8 mouse cellular contexts compared by ENCODE assay signal in genomic region chr1:172324725-172325124, GRCm38 (mm10). TPM values are rescaled to one million over a fixed set of nuclear protein-coding genes. Genes with fewer than 3 reads are reported as not detected.
DNase-seq lines count a peak whose midpoint lies in the region; ATAC-seq lines count a peak whose summit lies in the region.

No protein-coding gene starts in this region.

- no peak overlapping the region for H3K27ac ChIP-seq in liver, embryonic 12.5 days
- H3K27ac ChIP-seq in forebrain, embryonic 15.5 days (replicated peaks): 0 out of 2 replicates have a peak overlapping the region, but pooled peaks have one; percentile 9
- no peak overlapping the region for H3K27ac ChIP-seq in intestine, embryonic 14.5 days (ENCODE audit: low read depth)
- no peak overlapping the region for H3K27ac ChIP-seq in limb, embryonic 13.5 days
- no peak overlapping the region for H3K27ac ChIP-seq in stomach, embryonic 14.5 days (ENCODE audit: low read length)

- no peaks in the 10 kb centered on the region for H3K9me3 ChIP-seq in liver, embryonic 12.5 days (replicated peaks)
- H3K9me3 ChIP-seq in forebrain, embryonic 15.5 days: no peaks in the 10 kb centered on the region
- H3K9me3 ChIP-seq in intestine, embryonic 14.5 days (ENCODE audit: control insufficient read depth, low read length): no peaks in the 10 kb centered on the region
- H3K9me3 ChIP-seq in limb, embryonic 13.5 days: no peaks in the 10 kb centered on the region
- H3K9me3 ChIP-seq in stomach, embryonic 14.5 days (ENCODE audit: control insufficient read depth, low read depth, low read length): no peaks in the 10 kb centered on the region

- WGBS in liver, embryonic 12.5 days (ENCODE audit: insufficient replicate concordance): 9% methylated on average over 7 of the region's 7 CpGs
- 9% methylated on average over 7 of the region's 7 CpGs for WGBS in forebrain, embryonic 15.5 days
- 13% methylated on average over 7 of the region's 7 CpGs for WGBS in intestine, embryonic 14.5 days
- WGBS in limb, embryonic 13.5 days: 15% methylated on average over 7 of the region's 7 CpGs
- 17% methylated on average over 7 of the region's 7 CpGs for WGBS in stomach, embryonic 14.5 days

- no peak for ATAC-seq in liver, embryonic 12.5 days
- ATAC-seq in forebrain, embryonic 15.5 days (replicated peaks): peak; percentile 8; the same call in 1 of the 2 replicates
- ATAC-seq in intestine, embryonic 14.5 days (replicated peaks; ENCODE audit: low FRiP score, low TSS enrichment, low read depth): peak; percentile 63; the same call in 1 of the 2 replicates
- ATAC-seq in limb, embryonic 13.5 days (ENCODE audit: low FRiP score, low read depth): peak; percentile 52
- peak; percentile 50; the same call in 1 of the 2 replicates for ATAC-seq in stomach, embryonic 14.5 days (ENCODE audit: insufficient number of reproducible peaks, insufficient read depth, low FRiP score, low read depth)

- no peak overlapping the region for H3K4me2 ChIP-seq in liver, embryonic 12.5 days
- H3K4me2 ChIP-seq in forebrain, embryonic 15.5 days (replicated peaks): no peak overlapping the region
- no peak overlapping the region for H3K4me2 ChIP-seq in intestine, embryonic 14.5 days (ENCODE audit: low read length)
- no peak overlapping the region for H3K4me2 ChIP-seq in limb, embryonic 13.5 days (replicated peaks)
- no peak overlapping the region for H3K4me2 ChIP-seq in stomach, embryonic 14.5 days (replicated peaks; ENCODE audit: low read depth, low read length)

- H3K27me3 ChIP-seq in liver, embryonic 12.5 days (replicated peaks): peaks cover 80% of the 10 kb centered on the region
- H3K27me3 ChIP-seq in forebrain, embryonic 15.5 days: no peaks in the 10 kb centered on the region; the same call in 1 of the 2 replicates
- H3K27me3 ChIP-seq in intestine, embryonic 14.5 days (replicated peaks; ENCODE audit: control insufficient read depth, insufficient read depth, low read length): peaks cover 47% of the 10 kb centered on the region
- peaks cover 64% of the 10 kb centered on the region for H3K27me3 ChIP-seq in limb, embryonic 13.5 days
- peaks cover 30% of the 10 kb centered on the region for H3K27me3 ChIP-seq in stomach, embryonic 14.5 days (ENCODE audit: control insufficient read depth, insufficient read depth, low read length)

- peaks cover 9% of the 10 kb centered on the region for H3K4me1 ChIP-seq in liver, embryonic 12.5 days
- peaks cover 56% of the 10 kb centered on the region for H3K4me1 ChIP-seq in forebrain, embryonic 15.5 days
- 0 out of 2 replicates have a peak, but pooled peaks cover 2% of the 10 kb centered on the region for H3K4me1 ChIP-seq in intestine, embryonic 14.5 days (replicated peaks; ENCODE audit: control insufficient read depth, insufficient read depth, low read length)
- H3K4me1 ChIP-seq in limb, embryonic 13.5 days: peaks cover 9% of the 10 kb centered on the region; the same call in 1 of the 2 replicates
- H3K4me1 ChIP-seq in stomach, embryonic 14.5 days (ENCODE audit: control insufficient read depth, insufficient read depth, low read length): peaks cover 3% of the 10 kb centered on the region; the same call in 1 of the 2 replicates

- DNase-seq in liver: peak; percentile 71
- DNase-seq in cerebellum, adult 18-20 months: peak; percentile 87 to 91
- DNase-seq in intestine, embryonic 14.5 days (ENCODE audit: low spot score): peak; percentile 80
- peak; percentile 51 to 73 for DNase-seq in natural killer cell, adult 2 months (ENCODE audit: low spot score in 2 of 2)

- H3K4me3 ChIP-seq in liver, embryonic 12.5 days: no peak overlapping the region
- H3K4me3 ChIP-seq in forebrain, embryonic 15.5 days: no peak overlapping the region
- H3K4me3 ChIP-seq in intestine, embryonic 14.5 days (ENCODE audit: low read depth, low read length): no peak overlapping the region
- H3K4me3 ChIP-seq in limb, embryonic 13.5 days: no peak overlapping the region
- H3K4me3 ChIP-seq in stomach, embryonic 14.5 days (ENCODE audit: low read depth, low read length): no peak overlapping the region

- no peak overlapping the region for H3K9ac ChIP-seq in liver, embryonic 12.5 days
- no peak overlapping the region for H3K9ac ChIP-seq in forebrain, embryonic 15.5 days (replicated peaks)
- no peak overlapping the region for H3K9ac ChIP-seq in intestine, embryonic 14.5 days (ENCODE audit: low read length)
- no peak overlapping the region for H3K9ac ChIP-seq in limb, embryonic 13.5 days
- no peak overlapping the region for H3K9ac ChIP-seq in stomach, embryonic 14.5 days (replicated peaks; ENCODE audit: low read depth, low read length)

- peaks cover 8% of the 10 kb centered on the region for H3K36me3 ChIP-seq in liver, embryonic 12.5 days
- no peaks in the 10 kb centered on the region for H3K36me3 ChIP-seq in forebrain, embryonic 15.5 days
- no peaks in the 10 kb centered on the region for H3K36me3 ChIP-seq in intestine, embryonic 14.5 days (ENCODE audit: control insufficient read depth, insufficient read depth, low read length)
- peaks cover 13% of the 10 kb centered on the region for H3K36me3 ChIP-seq in limb, embryonic 13.5 days
- H3K36me3 ChIP-seq in stomach, embryonic 14.5 days (ENCODE audit: control insufficient read depth, insufficient read depth, low read length): no peaks in the 10 kb centered on the region

RNA-seq across cellular contexts. Expression of gene Kcnj9, which starts 4.4 kb away (rescaled TPM):
- polyA plus RNA-seq in liver, embryonic 12.5 days (2016; fragmentation: Nextera tagmentation; extraction: Ambion mirVana): not detected in 2 replicates
- polyA plus RNA-seq in forebrain, embryonic 15.5 days (2015; fragmentation: Nextera tagmentation; extraction: Ambion mirVana): 3.4 and 3.5 TPM in 2 replicates
- polyA plus RNA-seq in intestine, embryonic 14.5 days (2014; fragmentation: Nextera tagmentation; extraction: Ambion mirVana): 0.04 TPM in 1 of 2 replicates, not detected in the other
- 0.06 TPM in 1 of 2 replicates, not detected in the other for polyA plus RNA-seq in limb, embryonic 13.5 days (2015; fragmentation: Nextera tagmentation; extraction: Ambion mirVana)
- polyA plus RNA-seq in stomach, embryonic 14.5 days (2014; fragmentation: Nextera tagmentation; extraction: Ambion mirVana): not detected in 2 replicates

RNA-seq across cellular contexts. Expression of gene Kcnj10, which starts 16.3 kb away (rescaled TPM):
- 0.02 and 0.07 TPM in 2 replicates for polyA plus RNA-seq in liver, embryonic 12.5 days (2016; fragmentation: Nextera tagmentation; extraction: Ambion mirVana)
- 1.7 and 1.9 TPM in 2 replicates for polyA plus RNA-seq in forebrain, embryonic 15.5 days (2015; fragmentation: Nextera tagmentation; extraction: Ambion mirVana)
- 0.07 and 0.09 TPM in 2 replicates for polyA plus RNA-seq in intestine, embryonic 14.5 days (2014; fragmentation: Nextera tagmentation; extraction: Ambion mirVana)
- 0.04 and 0.05 TPM in 2 replicates for polyA plus RNA-seq in limb, embryonic 13.5 days (2015; fragmentation: Nextera tagmentation; extraction: Ambion mirVana)
- polyA plus RNA-seq in stomach, embryonic 14.5 days (2014; fragmentation: Nextera tagmentation; extraction: Ambion mirVana): 0.09 and 0.18 TPM in 2 replicates

RNA-seq across cellular contexts. Expression of gene Atp1a2, which starts 26.9 kb away (rescaled TPM):
- polyA plus RNA-seq in liver, embryonic 12.5 days (2016; fragmentation: Nextera tagmentation; extraction: Ambion mirVana): 0.24 and 0.36 TPM in 2 replicates
- 32.2 and 33.1 TPM in 2 replicates for polyA plus RNA-seq in forebrain, embryonic 15.5 days (2015; fragmentation: Nextera tagmentation; extraction: Ambion mirVana)
- 1.6 and 1.7 TPM in 2 replicates for polyA plus RNA-seq in intestine, embryonic 14.5 days (2014; fragmentation: Nextera tagmentation; extraction: Ambion mirVana)
- polyA plus RNA-seq in limb, embryonic 13.5 days (2015; fragmentation: Nextera tagmentation; extraction: Ambion mirVana): 5.3 and 5.6 TPM in 2 replicates
- 2.3 TPM in 2 replicates for polyA plus RNA-seq in stomach, embryonic 14.5 days (2014; fragmentation: Nextera tagmentation; extraction: Ambion mirVana)

RNA-seq across cellular contexts. Expression of gene Pigm, which starts 51.6 kb away (rescaled TPM):
- 4.3 TPM in 2 replicates for polyA plus RNA-seq in liver, embryonic 12.5 days (2016; fragmentation: Nextera tagmentation; extraction: Ambion mirVana)
- 4.7 TPM in 2 replicates for polyA plus RNA-seq in forebrain, embryonic 15.5 days (2015; fragmentation: Nextera tagmentation; extraction: Ambion mirVana)
- polyA plus RNA-seq in intestine, embryonic 14.5 days (2014; fragmentation: Nextera tagmentation; extraction: Ambion mirVana): 8.7 TPM in 2 replicates
- polyA plus RNA-seq in limb, embryonic 13.5 days (2015; fragmentation: Nextera tagmentation; extraction: Ambion mirVana): 6.2 and 6.8 TPM in 2 replicates
- 9.7 and 10.5 TPM in 2 replicates for polyA plus RNA-seq in stomach, embryonic 14.5 days (2014; fragmentation: Nextera tagmentation; extraction: Ambion mirVana)
